Mouse (Mus musculus) stomach, embryonic 15.5 days (tissue): ENCODE measurements around the gene Dcaf11. TPM values are rescaled to one million over a fixed set of nuclear protein-coding genes. Genes with fewer than 3 reads are reported as not detected.

ENCODE experiments used
- ATAC-seq: fragments of 200-750 bp; cut with Nextera tagmentation; 2 replicates; pipeline ENCODE4 v1.8.0; 2017; ENCODE audit warnings: low read depth, moderate number of reproducible peaks, moderate TSS enrichment; ENCODE audit not compliant: insufficient read depth, low FRiP score
- H3K27ac ChIP-seq: fragments of 300-500 bp; sonication (generic); 2 replicates; pipeline ENCODE4 v1.5.1; 2015; ENCODE audit warnings: mild to moderate bottlenecking, inconsistent platforms
- H3K27me3 ChIP-seq: fragments of 300-500 bp; sonication (generic); replicated peaks from 2 replicates; pipeline ENCODE4 v1.6.1; 2015; ENCODE audit warnings: inconsistent platforms
- H3K36me3 ChIP-seq: fragments of 300-500 bp; sonication (generic); 2 replicates; pipeline ENCODE4 v1.6.1; 2015; ENCODE audit warnings: inconsistent platforms
- H3K4me1 ChIP-seq: fragments of 300-500 bp; sonication (generic); 2 replicates; pipeline ENCODE4 v1.6.1; 2015; ENCODE audit warnings: inconsistent platforms
- H3K4me2 ChIP-seq: fragments of 300-500 bp; sonication (generic); 2 replicates; pipeline ENCODE4 v1.6.1; 2015; ENCODE audit warnings: mild to moderate bottlenecking, inconsistent platforms
- H3K4me3 ChIP-seq: fragments of 300-500 bp; sonication (generic); replicated peaks from 2 replicates; pipeline ENCODE4 v1.5.1; 2015; ENCODE audit warnings: inconsistent platforms
- H3K9ac ChIP-seq: fragments of 300-500 bp; sonication (generic); 2 replicates; pipeline ENCODE4 v1.6.1; 2015; ENCODE audit warnings: inconsistent platforms
- H3K9me3 ChIP-seq: fragments of 300-500 bp; sonication (generic); 2 replicates; pipeline ENCODE4 v1.6.1; 2016; ENCODE audit warnings: inconsistent platforms
- WGBS: fragments of 180-500 bp; shearing (Covaris S2); methylation state at CpG from one replicate; pipeline ENCODE4 v1.1.7; 2015; 5-methylcytosine and 5-hydroxymethylcytosine counted together
- polyA plus RNA-seq: library from polyadenylated mRNA; unstranded; fragments of >200 nt; fragmentation: Nextera tagmentation; extraction: Ambion mirVana; gene quantifications from 2 replicates; pipeline ENCODE4 v1.2.1, GENCODE M21; 2015

Gene Dcaf11
- polyA plus RNA-seq, 1 experiment from 2014 or later = 63.6 TPM

- H3K4me1 ChIP-seq = peaks cover 20% of the 10 kb centered on the region
- no peaks in the 10 kb centered on the region for H3K9me3 ChIP-seq
- 48% methylated on average over 6 of the region's 6 CpGs for WGBS
- ATAC-seq = no peak
- H3K9ac ChIP-seq = no peak overlapping the region
- H3K4me2 ChIP-seq = peak overlapping the region; percentile 80
- no peaks in the 10 kb centered on the region for H3K27me3 ChIP-seq
- peak overlapping the region; percentile 98 for H3K27ac ChIP-seq
- H3K36me3 ChIP-seq = peaks cover 6% of the 10 kb centered on the region; the same call in 1 of the 2 replicates
- H3K4me3 ChIP-seq = no peak overlapping the region
Measured at GRCm38 (mm10) chr14:55558740-55559448, 912 bp upstream of the Dcaf11 start.

- peak; percentile 91 for ATAC-seq
Measured at GRCm38 (mm10) chr14:55560202-55561073, 632 bp downstream of the Dcaf11 start, which contains the start of gene A730061H03Rik. Gene A730061H03Rik (minus strand): TSS chr14:55560406.

GRCm38 (mm10) chr14:55561860-55562259 lies 2.1 kb downstream of the Dcaf11 start:
- Histone ChIP-seq H3K9ac (no peak overlapping the region), H3K36me3 (peaks cover 32% of the 10 kb centered on the region), H3K27me3 (no peaks in the 10 kb centered on the region), H3K4me3 (no peak overlapping the region), H3K27ac (no peak overlapping the region), H3K9me3 (no peaks in the 10 kb centered on the region), H3K4me2 (peak overlapping the region; percentile 80; the same call in 1 of the 2 replicates), H3K4me1 (peaks cover 20% of the 10 kb centered on the region)
- WGBS = 76% methylated on average over 10 of the region's 10 CpGs
- no peak for ATAC-seq

More at GRCm38 (mm10) chr14:55560202-55561073, 632 bp downstream of the Dcaf11 start, which contains the start of gene A730061H03Rik:
- no peaks in the 10 kb centered on the region for H3K9me3 ChIP-seq
- peaks cover 19% of the 10 kb centered on the region; the same call in 1 of the 2 replicates for H3K36me3 ChIP-seq
- peak within 1 kb of the TSS; percentile 80 for H3K4me2 ChIP-seq
- H3K4me3 ChIP-seq = peak within 1 kb of the TSS; percentile 64
- no peaks in the 10 kb centered on the region for H3K27me3 ChIP-seq
- H3K27ac ChIP-seq = peak within 1 kb of the TSS; percentile 98
- peaks cover 20% of the 10 kb centered on the region for H3K4me1 ChIP-seq
- under 1% methylated on average over 51 of the region's 51 CpGs for WGBS
- H3K9ac ChIP-seq = peak within 1 kb of the TSS; percentile 49

- WGBS = 90% methylated on average over 11 of the region's 11 CpGs
- ATAC-seq = no peak
- Histone ChIP-seq H3K9me3 (no peaks in the 10 kb centered on the region), H3K4me1 (peaks cover 13% of the 10 kb centered on the region), H3K36me3 (peaks cover 45% of the 10 kb centered on the region), H3K27ac (no peak overlapping the region), H3K9ac (no peak overlapping the region), H3K4me2 (no peak overlapping the region), H3K4me3 (no peak overlapping the region), H3K27me3 (no peaks in the 10 kb centered on the region)
Measured at GRCm38 (mm10) chr14:55563249-55563648, 3.4 kb downstream of the Dcaf11 start.

- no peak overlapping the region for H3K4me3 ChIP-seq
- H3K27me3 ChIP-seq = no peaks in the 10 kb centered on the region
- peaks cover 59% of the 10 kb centered on the region for H3K36me3 ChIP-seq
- 70% methylated on average over 3 of the region's 3 CpGs for WGBS
- no peaks in the 10 kb centered on the region for H3K9me3 ChIP-seq
- H3K4me1 ChIP-seq = peaks cover 13% of the 10 kb centered on the region
- no peak overlapping the region for H3K4me2 ChIP-seq
- no peak overlapping the region for H3K9ac ChIP-seq
- H3K27ac ChIP-seq = no peak overlapping the region
- ATAC-seq = no peak
Measured at GRCm38 (mm10) chr14:55565748-55566147, 5.9 kb downstream of the Dcaf11 start.

GRCm38 (mm10) chr14:55567496-55567895 lies 7.7 kb downstream of the Dcaf11 start:
- ATAC-seq = no peak
- Histone ChIP-seq H3K4me2 (no peak overlapping the region), H3K4me1 (no peaks in the 10 kb centered on the region), H3K27ac (no peak overlapping the region), H3K36me3 (peaks cover 59% of the 10 kb centered on the region), H3K4me3 (no peak overlapping the region), H3K9me3 (no peaks in the 10 kb centered on the region), H3K9ac (no peak overlapping the region), H3K27me3 (no peaks in the 10 kb centered on the region)
- 68% methylated on average over 3 of the region's 3 CpGs for WGBS

GRCm38 (mm10) chr14:55570588-55570987 lies 10.8 kb downstream of the Dcaf11 start:
- 73% methylated on average over 2 of the region's 2 CpGs for WGBS
- Histone ChIP-seq H3K9ac (no peak overlapping the region), H3K36me3 (peaks cover 38% of the 10 kb centered on the region), H3K4me1 (no peaks in the 10 kb centered on the region), H3K4me3 (no peak overlapping the region), H3K27me3 (no peaks in the 10 kb centered on the region), H3K4me2 (no peak overlapping the region), H3K27ac (no peak overlapping the region), H3K9me3 (no peaks in the 10 kb centered on the region)
- ATAC-seq = no peak

- Histone ChIP-seq H3K9ac (no peak overlapping the region), H3K9me3 (no peaks in the 10 kb centered on the region), H3K36me3 (peaks cover 28% of the 10 kb centered on the region), H3K4me3 (no peak overlapping the region), H3K27me3 (no peaks in the 10 kb centered on the region), H3K27ac (no peak overlapping the region), H3K4me2 (no peak overlapping the region), H3K4me1 (no peaks in the 10 kb centered on the region)
- ATAC-seq = no peak
Measured at GRCm38 (mm10) chr14:55571760-55572159, 12.0 kb downstream of the Dcaf11 start.

- Histone ChIP-seq H3K9me3 (no peaks in the 10 kb centered on the region), H3K4me2 (no peak within 1 kb of the TSS), H3K36me3 (peaks cover under 1% of the 10 kb centered on the region; the same call in 1 of the 2 replicates), H3K27me3 (no peaks in the 10 kb centered on the region), H3K9ac (no peak within 1 kb of the TSS), H3K4me3 (no peak within 1 kb of the TSS), H3K4me1 (peaks cover 14% of the 10 kb centered on the region), H3K27ac (no peak within 1 kb of the TSS; the same call in 1 of the 2 replicates)
- ATAC-seq = no peak
- 71% methylated on average over 8 of the region's 8 CpGs for WGBS
Measured at GRCm38 (mm10) chr14:55575302-55575701, 15.5 kb downstream of the Dcaf11 start, which contains the start of gene Fitm1. Gene Fitm1 (plus strand): TSS chr14:55575617.

- no peaks in the 10 kb centered on the region for H3K9me3 ChIP-seq
- 74% methylated on average over 13 of the region's 13 CpGs for WGBS
Measured at GRCm38 (mm10) chr14:55575711-55576110, 15.9 kb downstream of the Dcaf11 start.

GRCm38 (mm10) chr14:55576376-55576775 lies 16.6 kb downstream of the Dcaf11 start:
- H3K9me3 ChIP-seq = no peaks in the 10 kb centered on the region
- H3K27me3 ChIP-seq = no peaks in the 10 kb centered on the region
- peaks cover 14% of the 10 kb centered on the region for H3K4me1 ChIP-seq
- no peak overlapping the region for H3K4me3 ChIP-seq
- no peak overlapping the region for H3K27ac ChIP-seq
- H3K4me2 ChIP-seq = no peak overlapping the region
- ATAC-seq = no peak
- H3K9ac ChIP-seq = no peak overlapping the region
- 72% methylated on average over 16 of the region's 16 CpGs for WGBS
- H3K36me3 ChIP-seq = peaks cover 10% of the 10 kb centered on the region; the same call in 1 of the 2 replicates

More at GRCm38 (mm10) chr14:55575711-55576110, 15.9 kb downstream of the Dcaf11 start:
- Histone ChIP-seq H3K36me3 (peaks cover 5% of the 10 kb centered on the region; the same call in 1 of the 2 replicates), H3K4me2 (no peak overlapping the region), H3K4me1 (peaks cover 14% of the 10 kb centered on the region), H3K4me3 (no peak overlapping the region), H3K27ac (no peak overlapping the region; the same call in 1 of the 2 replicates), H3K9ac (no peak overlapping the region), H3K27me3 (no peaks in the 10 kb centered on the region)
- ATAC-seq = no peak
